Mouse (Mus musculus) brain, embryonic 14.5 days (tissue): Measurements from ENCODE around the gene Gstm3.

Source experiments
- CTCF ChIP-seq: fragments of 200-500 bp; IDR thresholded peaks from 2 replicates; pipeline ENCODE4 v1.5.1; 2012; ENCODE audit warnings: inconsistent platforms, mild to moderate bottlenecking, moderate library complexity, borderline replicate concordance; ENCODE audit not compliant: insufficient read depth, insufficient read length; ENCODE audit errors: extremely low read depth
- POLR2A ChIP-seq: fragments of 200-500 bp; IDR thresholded peaks from 2 replicates; pipeline ENCODE4 v1.6.1; 2012; ENCODE audit warnings: mild to moderate bottlenecking, inconsistent platforms, borderline replicate concordance; ENCODE audit not compliant: poor library complexity, insufficient read depth, insufficient read length, severe bottlenecking; ENCODE audit errors: extremely low read depth

DNA sequence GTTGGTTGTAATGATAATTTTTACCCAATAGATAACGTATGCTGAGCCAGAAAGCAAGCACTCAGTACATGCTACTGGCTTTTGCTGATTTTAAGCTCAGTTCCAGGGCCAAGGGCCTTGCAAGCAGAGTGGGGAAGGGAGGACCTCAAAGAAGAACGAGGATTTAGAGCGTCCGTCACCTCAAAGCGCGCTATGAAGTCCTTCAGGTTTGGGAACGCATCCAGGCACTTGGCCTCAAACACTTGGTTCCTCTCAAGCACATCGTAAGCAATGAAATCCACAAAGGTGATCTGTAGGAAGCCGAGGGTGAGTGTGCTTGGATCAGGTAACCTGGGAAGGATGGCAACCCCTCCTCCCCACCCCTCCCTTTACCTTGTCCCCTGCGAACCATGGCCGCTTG is 40.4 kb downstream of the Gstm3 start:
- TF ChIP-seq CTCF (no peak), POLR2A (no peak)
